Mouse (Mus musculus) MEL (cell line): Measurements from ENCODE around the gene Per1.

Experiments
- CTCF ChIP-seq, 3 experiments: IDR thresholded peaks in 2 of 3; conservative IDR thresholded peaks in 1 of 3; 2 replicates each; pipeline ENCODE4 v1.5.1; 2011 to 2012; ENCODE audit warnings: low read length in 3 of 3, low read depth in 2 of 3, mild to moderate bottlenecking in 2 of 3, improper control_type of control experiment in 1 of 3, inconsistent platforms in 1 of 3, mixed read lengths in 1 of 3, moderate library complexity in 1 of 3; ENCODE audit not compliant: control insufficient read depth in 1 of 3, insufficient read depth in 1 of 3, poor library complexity in 1 of 3, severe bottlenecking in 1 of 3
- EP300 ChIP-seq, 2 experiments: IDR thresholded peaks; 2 replicates each; pipeline ENCODE4 v1.6.1; 2011; ENCODE audit warnings: improper control_type of control experiment in 2 of 2, low read length in 2 of 2, low read depth in 1 of 2, mild to moderate bottlenecking in 1 of 2
- GATA1 ChIP-seq: IDR thresholded peaks from 2 replicates; pipeline ENCODE4 v1.6.1; 2011; ENCODE audit warnings: low read depth, low read length, improper control_type of control experiment
- HCFC1 ChIP-seq: IDR thresholded peaks from 2 replicates; pipeline ENCODE4 v1.6.1; 2012; ENCODE audit warnings: low read depth, mild to moderate bottlenecking, inconsistent platforms, low read length, improper control_type of control experiment, moderate library complexity
- MYB ChIP-seq: IDR thresholded peaks from 2 replicates; pipeline ENCODE4 v1.6.1; 2011; ENCODE audit warnings: mild to moderate bottlenecking, low read depth, low read length, improper control_type of control experiment
- NELFE ChIP-seq: IDR thresholded peaks from 2 replicates; pipeline ENCODE4 v1.6.1; 2011; ENCODE audit warnings: low read depth, low read length, improper control_type of control experiment
- POLR2A ChIP-seq, 2 experiments: IDR thresholded peaks; 2 replicates each; pipeline ENCODE4 v1.6.1; 2011 to 2012; ENCODE audit warnings: low read length in 2 of 2, mild to moderate bottlenecking in 2 of 2, control low read depth in 1 of 2, improper control_type of control experiment in 1 of 2, low read depth in 1 of 2, moderate library complexity in 1 of 2; ENCODE audit not compliant: control insufficient read depth in 1 of 2, insufficient read depth in 1 of 2, poor library complexity in 1 of 2
- POLR2AphosphoS2 ChIP-seq: IDR thresholded peaks from 2 replicates; pipeline ENCODE4 v1.6.1; 2011; ENCODE audit warnings: low read length, improper control_type of control experiment
- SMC3 ChIP-seq: IDR thresholded peaks from 2 replicates; pipeline ENCODE4 v1.6.1; 2011; ENCODE audit warnings: low read depth, low read length, improper control_type of control experiment
- TCF12 ChIP-seq: IDR thresholded peaks from 2 replicates; pipeline ENCODE4 v1.6.1; 2014; ENCODE audit warnings: low read depth, mild to moderate bottlenecking, inconsistent platforms, low read length, improper control_type of control experiment, moderate library complexity
- UBTF ChIP-seq: IDR thresholded peaks from 2 replicates; pipeline ENCODE4 v1.6.1; 2012; ENCODE audit warnings: low read depth, mild to moderate bottlenecking, inconsistent platforms, low read length, improper control_type of control experiment, moderate library complexity, borderline replicate concordance; ENCODE audit not compliant: insufficient read depth
- USF1 ChIP-seq: IDR thresholded peaks from 2 replicates; pipeline ENCODE4 v1.6.1; 2014; ENCODE audit warnings: low read depth, mild to moderate bottlenecking, inconsistent platforms, low read length, improper control_type of control experiment, moderate library complexity
- ZNF384 ChIP-seq: IDR thresholded peaks from 2 replicates; pipeline ENCODE4 v1.6.1; 2012; ENCODE audit warnings: low read depth, mild to moderate bottlenecking, inconsistent platforms, low read length, improper control_type of control experiment

GRCm38 (mm10) chr11:69052824-69053421, 42.1 kb upstream of the Per1 start:
- TF ChIP-seq EP300 (IDR thresholded peaks at IDR 0.05; ENCODE audit: low read depth in 1 of 2, low read length in 2 of 2) (no peak), UBTF (no peak), CTCF (IDR thresholded peaks at IDR 0.05 in 2 of 3, conservative IDR thresholded peaks at IDR 0.05 in 1 of 3; ENCODE audit: control insufficient read depth in 1 of 3, insufficient read depth in 1 of 3, low read depth in 2 of 3, low read length in 3 of 3, poor library complexity in 1 of 3, severe bottlenecking in 1 of 3) (no peak), SMC3 (no peak), GATA1 (no peak), POLR2AphosphoS2 (no peak), POLR2A (IDR thresholded peaks at IDR 0.05; ENCODE audit: control insufficient read depth in 1 of 2, insufficient read depth in 1 of 2, low read depth in 1 of 2, low read length in 2 of 2, poor library complexity in 1 of 2) (no peak), TCF12 (no peak), HCFC1 (no peak), MYB (no peak), ZNF384 (no peak), NELFE (no peak), USF1 (no peak)
